Mouse (Mus musculus) neural tube, embryonic 12.5 days (tissue): ENCODE results near the gene Cox6a1. TPM values are rescaled to one million over a fixed set of nuclear protein-coding genes. Genes with fewer than 3 reads are reported as not detected.
A peak's percentile ranks its signal among the peaks of the same experiment; 100 is the strongest.

Experiments
- ATAC-seq: fragments of 200-750 bp; cut with Nextera tagmentation; 2 replicates; pipeline ENCODE4 v1.8.0; 2017; ENCODE audit warnings: low read depth, mild to moderate bottlenecking, moderate TSS enrichment, moderate library complexity; ENCODE audit not compliant: low FRiP score
- H3K27ac ChIP-seq: fragments of 300-500 bp; sonication (generic); 2 replicates; pipeline ENCODE4 v1.5.1; 2016
- H3K27me3 ChIP-seq: fragments of 300-500 bp; sonication (generic); replicated peaks from 2 replicates; pipeline ENCODE4 v1.6.1; 2016; ENCODE audit warnings: mild to moderate bottlenecking
- H3K36me3 ChIP-seq: fragments of 300-500 bp; sonication (generic); 2 replicates; pipeline ENCODE4 v1.6.1; 2016; ENCODE audit warnings: mild to moderate bottlenecking
- H3K4me1 ChIP-seq: fragments of 300-500 bp; sonication (generic); 2 replicates; pipeline ENCODE4 v1.6.1; 2016
- H3K4me2 ChIP-seq: fragments of 300-500 bp; sonication (generic); replicated peaks from 2 replicates; pipeline ENCODE4 v1.6.1; 2016; ENCODE audit warnings: mild to moderate bottlenecking
- H3K4me3 ChIP-seq: fragments of 300-500 bp; sonication (generic); 2 replicates; pipeline ENCODE4 v1.5.1; 2016
- H3K9ac ChIP-seq: fragments of 300-500 bp; sonication (generic); 2 replicates; pipeline ENCODE4 v1.6.1; 2016; ENCODE audit warnings: mild to moderate bottlenecking
- H3K9me3 ChIP-seq: fragments of 300-500 bp; sonication (generic); 2 replicates; pipeline ENCODE4 v1.6.1; 2016; ENCODE audit warnings: mild to moderate bottlenecking
- WGBS: fragments of 180-500 bp; shearing (Covaris S2); methylation state at CpG from one replicate; pipeline ENCODE4 v1.1.7; 2016; 5-methylcytosine and 5-hydroxymethylcytosine counted together
- polyA plus RNA-seq: library from polyadenylated mRNA; unstranded; fragments of >200 nt; fragmentation: Nextera tagmentation; extraction: Ambion mirVana; gene quantifications from 2 replicates; pipeline ENCODE4 v1.2.1, GENCODE M21; 2016

The Cox6a1 gene
- polyA plus RNA-seq, 1 experiment from 2014 or later, result 884 TPM

DNA sequence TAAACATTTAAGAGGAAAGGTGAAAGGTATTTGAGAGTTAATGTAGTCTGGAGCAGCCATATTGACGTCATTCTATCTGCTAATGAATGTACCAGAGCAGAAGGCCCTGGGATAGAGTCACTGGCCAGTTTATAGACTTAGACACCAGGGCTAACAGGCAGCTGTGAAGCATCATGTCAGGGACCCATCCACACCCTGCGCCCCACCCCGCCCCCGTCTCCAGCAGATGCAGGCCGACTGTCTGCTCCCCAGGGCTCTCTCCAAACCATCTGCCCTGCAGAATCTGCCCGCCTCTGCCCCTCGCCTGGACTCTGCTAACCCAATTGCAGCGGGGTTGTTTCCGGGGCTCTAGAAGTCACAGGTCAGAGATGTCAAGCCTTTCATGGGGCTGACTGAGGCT is 23.0 kb upstream of the Cox6a1 start:
- ATAC-seq, result no peak

GRCm38 (mm10) chr5:115364782-115365181 is 16.0 kb upstream of the Cox6a1 start:
- Histone ChIP-seq H3K9me3 (no peaks in the 10 kb centered on the region), H3K4me1 (peaks cover 8% of the 10 kb centered on the region; the same call in 1 of the 2 replicates), H3K27me3 (no peaks in the 10 kb centered on the region), H3K9ac (no peak overlapping the region), H3K4me3 (no peak overlapping the region), H3K27ac (no peak overlapping the region), H3K4me2 (no peak overlapping the region), H3K36me3 (no peaks in the 10 kb centered on the region)
- WGBS, result 89% methylated on average over 4 of the region's 4 CpGs
- ATAC-seq, result no peak

More for the DNA sequence above, 23.0 kb upstream of the Cox6a1 start:
- 0 out of 2 replicates have a peak overlapping the region, but pooled peaks have one; percentile 17 for H3K9ac ChIP-seq
- no peak overlapping the region; the same call in none of the 2 replicates for H3K27ac ChIP-seq
- H3K4me2 ChIP-seq, result no peak overlapping the region
- WGBS, result 21% methylated on average over 9 of the region's 9 CpGs
- peaks cover 11% of the 10 kb centered on the region; the same call in 1 of the 2 replicates for H3K4me1 ChIP-seq
- H3K4me3 ChIP-seq, result no peak overlapping the region
- no peaks in the 10 kb centered on the region for H3K27me3 ChIP-seq
- H3K36me3 ChIP-seq, result no peaks in the 10 kb centered on the region
- H3K9me3 ChIP-seq, result no peaks in the 10 kb centered on the region

- 11% methylated on average over 19 of the region's 19 CpGs for WGBS
- no peaks in the 10 kb centered on the region for H3K36me3 ChIP-seq
- no peak overlapping the region for H3K9ac ChIP-seq
- peak; percentile 50; the same call in 1 of the 2 replicates for ATAC-seq
- H3K4me3 ChIP-seq, result no peak overlapping the region
- peak overlapping the region; percentile 41 for H3K4me2 ChIP-seq
- H3K4me1 ChIP-seq, result peaks cover 8% of the 10 kb centered on the region; the same call in 1 of the 2 replicates
- no peaks in the 10 kb centered on the region for H3K27me3 ChIP-seq
- H3K9me3 ChIP-seq, result no peaks in the 10 kb centered on the region
- peak overlapping the region; percentile 21; the same call in 1 of the 2 replicates for H3K27ac ChIP-seq
Observed at GRCm38 (mm10) chr5:115362819-115363714, 14.3 kb upstream of the Cox6a1 start.

DNA sequence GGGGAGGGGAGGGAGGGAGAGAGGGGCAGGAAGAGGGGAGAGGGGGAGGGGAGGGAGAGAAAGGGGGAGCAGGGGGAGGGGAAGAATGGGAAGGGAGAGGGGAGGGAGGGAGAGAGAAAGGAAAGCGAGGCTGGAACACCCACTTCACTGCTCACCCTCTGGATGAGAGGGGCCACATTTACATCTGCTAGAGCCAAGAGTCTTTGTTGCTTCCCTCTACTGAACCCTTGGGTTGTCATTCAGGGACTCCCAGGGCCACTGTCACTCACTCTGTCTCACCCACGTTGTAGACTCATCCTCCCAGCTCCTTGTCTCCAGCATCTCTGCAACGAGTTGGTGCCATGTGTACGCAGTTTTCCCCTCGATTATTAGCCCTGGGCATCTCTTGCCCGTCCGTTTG is 13.4 kb upstream of the Cox6a1 start:
- no peaks in the 10 kb centered on the region for H3K36me3 ChIP-seq
- H3K9ac ChIP-seq, result no peak overlapping the region
- 31% methylated on average over 7 of the region's 7 CpGs for WGBS
- no peaks in the 10 kb centered on the region for H3K27me3 ChIP-seq
- H3K4me1 ChIP-seq, result peaks cover 8% of the 10 kb centered on the region; the same call in 1 of the 2 replicates
- H3K27ac ChIP-seq, result no peak overlapping the region
- no peak for ATAC-seq
- H3K4me2 ChIP-seq, result peak overlapping the region; percentile 12; the same call in 1 of the 2 replicates
- H3K4me3 ChIP-seq, result no peak overlapping the region
- H3K9me3 ChIP-seq, result no peaks in the 10 kb centered on the region

DNA sequence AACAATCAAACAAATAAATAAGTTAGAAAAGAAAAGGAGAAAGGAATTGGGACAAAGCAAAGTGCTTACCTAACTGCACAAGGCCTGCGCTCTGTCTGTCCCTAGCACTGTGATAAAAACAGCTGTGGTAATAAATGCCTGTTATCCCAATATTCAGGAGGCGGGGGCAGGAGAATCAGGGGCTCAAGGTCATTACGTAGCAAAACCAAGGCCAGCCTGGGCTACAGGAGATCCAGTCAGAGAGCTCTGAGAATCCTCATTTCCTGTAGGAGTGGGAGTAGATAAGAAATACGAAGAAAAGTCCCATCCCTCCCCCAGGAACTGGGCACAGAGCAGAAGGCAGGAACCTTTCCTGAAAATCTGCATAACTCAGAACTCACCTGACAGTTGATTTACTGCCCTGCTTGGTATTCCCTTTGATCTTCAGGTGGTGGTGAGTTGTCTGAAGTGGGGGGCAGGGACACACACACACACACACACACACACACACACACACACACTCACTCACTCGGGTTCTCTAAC is 11.1 kb upstream of the Cox6a1 start:
- 53% methylated on average over 5 of the region's 5 CpGs for WGBS
- Histone ChIP-seq H3K9ac (no peak overlapping the region), H3K36me3 (no peaks in the 10 kb centered on the region), H3K27ac (no peak overlapping the region), H3K4me1 (peaks cover 8% of the 10 kb centered on the region; the same call in 1 of the 2 replicates), H3K27me3 (no peaks in the 10 kb centered on the region), H3K4me3 (no peak overlapping the region), H3K9me3 (no peaks in the 10 kb centered on the region), H3K4me2 (no peak overlapping the region)
- no peak for ATAC-seq

GRCm38 (mm10) chr5:115359438-115359837 is 10.7 kb upstream of the Cox6a1 start:
- H3K27me3 ChIP-seq, result no peaks in the 10 kb centered on the region
- H3K4me2 ChIP-seq, result no peak overlapping the region
- no peak overlapping the region for H3K4me3 ChIP-seq
- no peaks in the 10 kb centered on the region for H3K36me3 ChIP-seq
- H3K4me1 ChIP-seq, result peaks cover 8% of the 10 kb centered on the region; the same call in 1 of the 2 replicates
- no peaks in the 10 kb centered on the region for H3K9me3 ChIP-seq
- no peak for ATAC-seq
- H3K27ac ChIP-seq, result no peak overlapping the region
- H3K9ac ChIP-seq, result no peak overlapping the region
- 83% methylated on average over 8 of the region's 8 CpGs for WGBS

DNA sequence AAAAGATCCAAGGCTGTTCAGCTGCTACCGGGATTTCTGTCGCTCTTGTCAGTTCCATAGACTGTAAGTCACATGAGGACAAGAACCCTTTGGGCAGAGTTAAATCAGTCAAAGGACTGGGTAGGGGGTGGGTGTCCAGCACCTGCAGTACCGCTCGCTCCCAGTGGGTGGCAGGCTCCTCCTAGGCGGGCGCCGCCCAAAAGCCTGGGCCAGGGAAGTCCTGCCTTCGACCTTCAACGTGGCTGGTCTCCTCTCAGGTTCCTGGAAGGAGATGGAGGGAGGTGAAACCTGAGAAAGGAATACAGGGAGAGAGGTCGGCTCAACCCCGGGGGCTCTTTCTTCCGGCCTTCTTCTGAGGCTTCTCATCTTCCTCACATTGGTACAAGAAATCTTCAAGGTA is 10.1 kb upstream of the Cox6a1 start:
- Histone ChIP-seq H3K4me1 (peaks cover 8% of the 10 kb centered on the region; the same call in 1 of the 2 replicates), H3K9me3 (no peaks in the 10 kb centered on the region), H3K4me2 (no peak overlapping the region), H3K27me3 (no peaks in the 10 kb centered on the region), H3K36me3 (no peaks in the 10 kb centered on the region), H3K27ac (no peak overlapping the region), H3K9ac (no peak overlapping the region), H3K4me3 (no peak overlapping the region)
- 7% methylated on average over 12 of the region's 12 CpGs for WGBS
- no peak for ATAC-seq

GRCm38 (mm10) chr5:115355070-115355469 is 6.3 kb upstream of the Cox6a1 start:
- Histone ChIP-seq H3K9ac (no peak overlapping the region), H3K27ac (no peak overlapping the region), H3K9me3 (no peaks in the 10 kb centered on the region), H3K4me2 (no peak overlapping the region), H3K4me1 (no peaks in the 10 kb centered on the region; the same call in 1 of the 2 replicates), H3K27me3 (no peaks in the 10 kb centered on the region), H3K36me3 (no peaks in the 10 kb centered on the region), H3K4me3 (no peak overlapping the region)
- ATAC-seq, result no peak
- 70% methylated on average over 13 of the region's 13 CpGs for WGBS

DNA sequence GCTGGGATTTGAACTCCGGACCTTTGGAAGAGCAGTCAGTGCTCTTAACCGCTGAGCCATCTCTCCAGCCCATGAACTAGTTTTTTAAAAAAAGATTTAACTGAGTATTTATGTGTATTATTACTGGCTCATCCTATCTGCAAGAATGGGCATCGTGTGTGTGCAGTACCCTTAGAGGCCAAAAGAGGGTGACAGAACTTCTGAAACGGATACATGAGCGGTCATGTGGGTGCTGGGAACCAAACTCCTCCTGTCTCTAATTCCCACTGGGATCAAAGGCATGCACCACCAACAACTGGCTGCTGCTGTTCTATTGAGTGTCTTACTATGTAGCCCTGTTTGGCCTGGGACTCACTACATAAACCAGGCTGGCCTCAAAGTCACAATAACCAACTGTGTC is 2.6 kb upstream of the Cox6a1 start:
- ATAC-seq, result no peak
- Histone ChIP-seq H3K4me1 (peaks cover 12% of the 10 kb centered on the region), H3K4me3 (no peak overlapping the region), H3K9ac (no peak overlapping the region), H3K9me3 (no peaks in the 10 kb centered on the region), H3K36me3 (0 out of 2 replicates have a peak, but pooled peaks cover under 1% of the 10 kb centered on the region), H3K4me2 (no peak overlapping the region), H3K27ac (no peak overlapping the region), H3K27me3 (no peaks in the 10 kb centered on the region)
- 81% methylated on average over 5 of the region's 5 CpGs for whole genome bisulfite sequencing

GRCm38 (mm10) chr5:115349225-115349555 is 409 bp upstream of the Cox6a1 start:
- 1% methylated on average over 18 of the region's 18 CpGs for WGBS
- peak; percentile 22; the same call in 1 of the 2 replicates for ATAC-seq
- no peaks in the 10 kb centered on the region for H3K27me3 ChIP-seq

DNA sequence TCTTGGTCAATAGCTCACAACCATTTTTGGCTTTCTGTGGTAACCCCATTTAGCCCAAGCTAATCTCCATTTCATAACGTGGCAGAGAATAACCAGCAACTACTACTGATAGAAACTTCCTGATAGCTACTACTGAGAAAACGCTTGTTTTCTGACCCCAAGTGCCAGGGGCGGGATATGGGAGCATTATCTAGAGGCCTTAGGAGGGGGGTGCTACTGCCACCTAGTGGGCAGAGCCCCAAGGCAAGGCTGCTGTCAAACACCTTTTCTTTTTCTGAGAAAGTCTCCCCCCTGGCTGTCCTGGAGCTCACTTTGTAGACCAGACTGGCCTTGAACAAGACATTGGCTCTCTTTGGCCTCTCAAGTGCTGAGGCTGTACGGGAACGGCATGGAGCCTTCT is 1.2 kb downstream of the Cox6a1 start:
- H3K27ac ChIP-seq, result no peak overlapping the region
- no peaks in the 10 kb centered on the region for H3K9me3 ChIP-seq
- WGBS, result 4% methylated on average over 5 of the region's 5 CpGs
- H3K9ac ChIP-seq, result 0 out of 2 replicates have a peak overlapping the region, but pooled peaks have one; percentile 26
- peak overlapping the region; percentile 98 for H3K4me3 ChIP-seq
- H3K36me3 ChIP-seq, result peaks cover 37% of the 10 kb centered on the region
- no peak for ATAC-seq
- H3K27me3 ChIP-seq, result no peaks in the 10 kb centered on the region
- peaks cover 12% of the 10 kb centered on the region for H3K4me1 ChIP-seq
- peak overlapping the region; percentile 95 for H3K4me2 ChIP-seq

More at GRCm38 (mm10) chr5:115349225-115349555, 409 bp upstream of the Cox6a1 start:
- peak overlapping the region; percentile 37; the same call in 1 of the 2 replicates for H3K27ac ChIP-seq
- peak overlapping the region; percentile 98 for H3K4me3 ChIP-seq
- H3K4me2 ChIP-seq, result peak overlapping the region; percentile 95
- peak overlapping the region; percentile 70 for H3K9ac ChIP-seq
- H3K36me3 ChIP-seq, result peaks cover 21% of the 10 kb centered on the region
- H3K4me1 ChIP-seq, result peaks cover 12% of the 10 kb centered on the region
- no peaks in the 10 kb centered on the region for H3K9me3 ChIP-seq
